Mouse (Mus musculus) mature B cell (primary cell): ENCODE measurements around the gene Tbc1d1.

ENCODE experiments used
- in situ Hi-C: fragments of 300-500 bp; cut with MboI; formaldehyde crosslinking; loops from 2 replicates; pipeline ENCODE4 v1.14.3; 2019

Gene Tbc1d1

GRCm38 (mm10) chr5:64206431-64206830 is 50.3 kb downstream of the Tbc1d1 start:
- in situ Hi-C loops, result loop anchor here (10.0 kb wide), 1 partner anchor 58 kb away; no protein-coding TSS in a partner anchor

DNA sequence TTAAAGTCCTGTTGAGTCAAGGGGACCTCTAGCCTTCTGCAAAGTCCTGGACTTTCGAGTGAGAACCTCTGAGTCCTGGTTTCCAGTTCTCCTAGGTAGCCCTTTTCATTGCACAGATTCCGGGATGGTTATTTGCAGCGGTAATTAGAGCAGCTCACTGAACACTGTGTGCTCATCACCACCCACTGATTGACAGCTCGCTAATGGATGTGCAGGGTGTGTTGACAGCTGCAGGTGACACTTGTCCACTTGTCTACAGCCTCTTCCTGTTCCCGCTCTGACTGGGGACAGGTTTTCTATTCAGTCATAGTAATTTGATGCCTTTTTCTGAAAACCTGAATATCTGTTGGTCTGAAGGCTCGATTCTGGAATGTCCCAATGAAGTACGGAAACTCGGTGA is 50.8 kb downstream of the Tbc1d1 start:
- in situ Hi-C loops, result loop anchor here (10.0 kb wide), 1 partner anchor 58 kb away; no protein-coding TSS in a partner anchor

DNA sequence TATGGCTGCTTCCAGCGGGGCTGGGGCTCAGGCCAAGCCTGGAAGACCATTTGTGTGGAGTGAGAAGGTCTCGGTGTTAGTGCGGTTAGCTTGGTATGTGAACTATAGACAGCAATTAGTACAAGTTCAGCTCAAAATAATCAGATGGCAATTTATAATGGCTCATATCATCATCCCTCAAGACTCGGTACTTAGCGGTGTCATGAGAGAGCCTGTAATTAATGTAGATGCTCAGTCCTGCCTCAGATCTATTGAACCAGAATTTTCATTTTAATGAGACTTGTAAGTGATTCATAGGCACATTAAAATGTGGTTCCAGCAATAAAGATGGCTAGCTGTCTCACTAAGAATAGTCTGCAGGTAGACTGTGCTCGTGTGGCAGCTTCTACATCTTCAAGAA is 51.7 kb downstream of the Tbc1d1 start:
- in situ Hi-C loops, result loop anchor here (10.0 kb wide), 1 partner anchor 57 kb away; no protein-coding TSS in a partner anchor

GRCm38 (mm10) chr5:64210817-64211216 is 54.7 kb downstream of the Tbc1d1 start:
- in situ Hi-C loops, result no loop called here

DNA sequence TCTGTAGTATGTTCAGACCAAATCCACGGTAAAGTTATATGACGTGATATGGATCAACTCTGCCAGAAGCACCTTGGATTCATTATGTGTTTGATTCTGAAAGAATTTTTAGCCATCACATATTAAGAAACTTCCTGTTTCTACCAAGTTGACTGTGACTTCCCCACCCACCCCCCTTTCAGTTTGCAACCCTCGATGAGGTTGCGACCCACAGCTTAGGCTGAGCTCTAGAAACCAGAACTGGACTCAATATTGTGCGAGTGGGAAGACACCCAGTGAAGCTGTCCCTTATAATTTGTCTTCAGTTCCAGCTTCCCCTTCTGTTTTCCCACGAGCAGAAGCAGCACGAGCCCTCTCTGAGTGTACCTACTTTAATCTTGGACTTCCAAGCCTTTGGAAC is 55.2 kb downstream of the Tbc1d1 start:
- in situ Hi-C loops, result no loop called here

DNA sequence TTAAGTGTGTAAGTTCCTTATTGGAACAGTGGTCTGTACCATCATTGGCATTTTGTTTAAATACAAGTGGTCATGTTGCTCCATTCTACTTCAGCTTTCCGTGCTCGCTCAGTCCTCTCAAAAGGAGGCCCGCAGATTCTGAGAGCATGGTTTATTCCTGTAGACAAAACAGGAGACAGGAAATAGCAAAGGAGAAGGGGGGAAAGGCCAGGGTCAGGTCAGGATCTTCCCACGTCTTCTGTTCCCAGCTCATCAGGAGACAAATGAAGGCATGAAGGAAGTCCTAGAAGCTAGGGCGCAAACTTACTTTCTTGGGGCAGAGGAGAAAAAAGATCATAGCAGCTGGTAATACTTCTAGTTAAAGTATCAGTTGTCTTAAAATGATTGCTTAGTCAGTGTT is 56.1 kb downstream of the Tbc1d1 start:
- in situ Hi-C loops, result no loop called here

DNA sequence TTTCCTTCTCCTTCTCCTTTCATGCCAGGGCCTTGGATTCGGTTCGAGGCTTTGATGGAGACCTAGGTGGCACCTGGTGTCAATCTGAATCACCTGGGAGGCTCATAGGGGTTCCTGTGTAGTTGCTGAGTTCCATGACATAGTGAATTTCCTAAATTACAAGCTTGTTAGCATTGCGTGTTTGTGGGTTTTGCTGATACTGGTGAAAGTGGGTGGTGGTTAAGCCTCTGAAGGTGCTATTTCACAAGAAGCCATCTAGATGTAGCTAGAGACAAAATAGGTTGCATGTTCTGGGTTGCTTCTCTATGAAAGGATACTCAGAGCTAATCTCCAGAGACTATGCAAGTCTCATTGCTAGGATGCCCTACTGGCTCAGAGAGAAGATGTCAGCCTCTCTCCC is 56.5 kb downstream of the Tbc1d1 start:
- in situ Hi-C loops, result no loop called here

- in situ Hi-C loops, result no loop called here
Observed at GRCm38 (mm10) chr5:64215806-64216205, 59.7 kb downstream of the Tbc1d1 start.

GRCm38 (mm10) chr5:64216326-64216725 is 60.2 kb downstream of the Tbc1d1 start:
- in situ Hi-C loops, result no loop called here

DNA sequence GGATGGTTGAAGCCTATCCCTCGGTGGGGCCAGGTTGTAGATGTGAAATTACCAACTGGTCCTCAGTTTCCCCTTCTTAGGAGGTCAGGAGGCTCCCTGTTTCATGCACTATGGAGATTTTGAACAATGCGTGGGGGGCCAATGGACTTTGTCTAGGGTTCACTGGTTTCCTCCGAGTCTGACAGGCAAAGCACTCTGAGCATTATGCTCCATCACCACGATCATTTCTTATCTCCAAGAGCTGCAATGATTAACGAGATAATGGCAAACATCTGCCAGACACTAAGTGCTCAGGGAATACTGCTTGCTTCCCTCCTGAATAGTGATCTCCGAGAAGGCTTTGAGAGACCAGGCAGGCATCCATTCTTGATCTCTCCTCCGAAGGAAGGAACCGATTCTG is 61.2 kb downstream of the Tbc1d1 start:
- in situ Hi-C loops, result no loop called here

- in situ Hi-C loops, result no loop called here
Observed at GRCm38 (mm10) chr5:64217816-64218602, 61.9 kb downstream of the Tbc1d1 start.

DNA sequence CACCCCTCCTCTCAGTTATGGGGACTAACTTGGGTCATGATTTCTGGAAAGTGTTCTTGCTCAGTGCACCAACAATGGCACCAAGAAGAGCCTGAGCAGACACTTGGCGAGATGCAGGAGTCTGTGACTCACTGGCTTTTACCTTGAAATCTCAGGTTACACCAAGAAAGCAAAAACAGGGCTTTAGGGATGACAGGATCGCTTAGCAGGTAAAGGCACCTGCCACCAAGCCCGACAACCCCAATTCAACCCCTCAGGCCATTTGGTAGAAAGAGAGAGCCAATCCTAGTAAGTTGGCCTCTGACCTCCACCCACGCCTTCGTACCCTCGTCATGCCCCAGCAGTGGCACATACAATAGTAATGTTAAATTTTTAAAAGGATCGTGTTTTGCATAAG is 62.5 kb downstream of the Tbc1d1 start:
- in situ Hi-C loops, result no loop called here

DNA sequence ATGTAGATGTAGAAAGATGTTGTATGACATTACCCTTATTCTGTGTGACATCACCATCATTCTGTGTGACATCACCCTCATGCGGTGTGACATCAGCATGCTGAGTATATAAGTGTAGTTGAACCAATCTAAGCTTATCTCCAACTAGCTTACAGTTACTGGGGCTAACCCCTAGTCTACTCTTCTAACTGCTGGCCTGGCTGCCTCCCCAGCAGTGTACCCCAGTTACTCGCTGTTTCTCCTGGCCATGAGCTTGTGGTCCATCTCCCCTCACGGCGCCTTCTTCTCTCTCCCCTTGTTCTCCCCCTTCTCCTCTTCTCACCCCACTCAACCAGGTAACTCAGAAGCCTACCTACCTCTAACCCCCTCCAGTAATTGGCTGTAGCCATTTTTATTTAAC is 64.7 kb downstream of the Tbc1d1 start:
- in situ Hi-C loops, result no loop called here

GRCm38 (mm10) chr5:64224735-64225425 is 68.8 kb downstream of the Tbc1d1 start:
- in situ Hi-C loops, result no loop called here

DNA sequence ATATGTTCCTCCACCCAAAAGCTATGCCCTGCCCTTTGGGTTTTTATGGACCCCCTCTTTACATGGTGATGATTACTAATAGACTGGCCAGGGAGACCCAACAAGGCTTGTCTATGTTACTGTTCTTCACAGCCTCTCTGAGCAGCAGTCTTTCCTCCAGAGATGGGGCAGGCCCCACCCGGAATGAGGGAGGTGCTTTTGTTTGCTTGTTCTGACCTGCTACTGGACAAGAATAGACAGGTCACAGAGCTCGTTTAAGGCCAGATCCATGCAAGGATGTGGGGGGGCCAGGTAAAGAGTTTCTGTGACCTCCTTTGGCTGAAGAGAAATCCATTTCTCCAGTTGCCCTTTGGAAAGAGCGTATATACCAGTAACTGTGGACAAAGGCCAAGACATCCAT is 72.1 kb downstream of the Tbc1d1 start:
- in situ Hi-C loops, result no loop called here

- in situ Hi-C loops, result no loop called here
Observed at GRCm38 (mm10) chr5:64229336-64229866, 73.3 kb downstream of the Tbc1d1 start.

- in situ Hi-C loops, result no loop called here
Observed at GRCm38 (mm10) chr5:64230061-64230466, 74.0 kb downstream of the Tbc1d1 start.

DNA sequence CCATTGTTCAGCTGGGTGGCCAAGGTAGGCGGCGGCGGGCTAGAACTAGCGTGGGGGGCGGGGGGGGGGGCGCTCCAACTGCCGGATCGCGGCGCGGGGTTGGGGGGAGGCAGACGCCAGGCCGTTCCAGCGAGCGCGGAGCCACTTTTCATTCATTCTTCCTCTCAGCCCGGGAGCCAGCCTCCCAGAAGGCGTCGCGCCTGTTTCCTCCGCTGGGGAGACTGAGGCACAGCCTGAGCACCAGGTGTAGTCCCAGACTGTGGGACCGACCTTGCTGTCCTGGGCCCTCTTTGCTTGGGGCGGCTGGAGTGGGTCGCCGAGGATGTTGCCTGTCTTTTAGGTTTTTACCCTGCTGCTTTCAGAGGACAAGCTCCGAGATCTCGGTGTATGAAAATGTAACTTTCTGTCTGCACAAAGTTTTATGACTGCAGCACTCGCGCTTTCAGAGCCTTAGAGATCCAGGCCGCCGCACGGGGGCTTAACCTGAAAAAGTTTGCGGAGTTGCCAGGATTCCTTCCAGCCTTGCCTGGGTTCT is 74.5 kb downstream of the Tbc1d1 start:
- in situ Hi-C loops, result no loop called here

DNA sequence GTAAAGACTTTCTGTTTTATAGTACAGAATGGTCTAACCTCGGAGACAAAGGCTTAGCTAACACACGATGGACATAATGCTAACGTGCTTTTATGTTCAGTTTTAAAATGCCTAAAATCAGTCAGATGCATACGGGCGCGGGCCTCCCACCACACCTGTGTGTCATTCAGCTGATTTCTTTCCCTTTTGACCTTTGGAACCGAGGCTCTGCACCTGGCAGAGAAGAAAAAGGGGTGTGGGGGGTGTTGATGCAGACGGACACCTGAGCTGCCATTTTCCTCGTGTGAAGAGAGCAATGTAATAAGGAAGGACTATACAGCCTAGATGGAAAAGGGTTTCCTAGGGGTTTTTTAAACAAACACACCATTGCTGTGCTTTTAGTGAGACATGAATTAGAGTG is 76.8 kb downstream of the Tbc1d1 start:
- in situ Hi-C loops, result no loop called here

GRCm38 (mm10) chr5:64234269-64234985 is 78.3 kb downstream of the Tbc1d1 start:
- in situ Hi-C loops, result no loop called here

DNA sequence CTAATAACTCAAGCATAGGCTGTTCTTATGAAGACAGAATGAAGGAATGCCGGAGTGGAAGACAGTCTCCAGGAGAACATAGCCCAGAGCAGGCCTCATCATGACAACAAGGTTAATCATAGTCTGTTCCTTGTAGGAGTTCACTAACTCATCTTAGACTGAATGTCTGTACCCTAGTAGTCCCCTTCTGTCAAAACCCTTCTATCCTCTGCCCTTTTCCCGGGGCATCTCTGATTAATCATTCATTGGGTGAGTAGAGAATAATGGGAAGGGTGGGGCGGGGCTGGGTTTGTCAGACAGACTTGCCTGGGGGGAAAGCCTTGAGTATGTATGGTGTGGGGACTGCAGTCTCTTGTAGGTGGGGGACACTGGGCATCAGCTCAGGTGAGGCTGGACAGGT is 79.1 kb downstream of the Tbc1d1 start:
- in situ Hi-C loops, result no loop called here

DNA sequence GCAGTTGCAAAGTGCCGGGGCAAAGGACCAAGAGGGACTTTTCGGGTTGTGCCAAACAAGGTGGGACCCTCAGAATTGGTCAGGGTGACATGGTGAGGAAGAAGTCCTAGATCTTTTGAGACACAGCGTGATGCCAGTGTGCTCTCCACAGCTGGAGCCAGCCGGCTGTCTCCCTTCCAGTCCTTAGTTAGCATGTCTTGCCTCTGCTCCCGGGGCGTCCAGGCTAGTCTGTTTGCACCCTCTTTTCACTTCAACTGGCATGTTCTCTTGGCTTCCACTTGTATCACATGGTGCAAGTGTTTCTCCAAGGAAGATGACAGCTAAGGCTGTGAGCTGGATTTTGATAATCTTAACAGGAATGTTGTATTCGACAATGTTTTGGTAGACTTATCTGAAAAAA is 80.5 kb downstream of the Tbc1d1 start:
- in situ Hi-C loops, result no loop called here
